Comparison of ENCODE assay signal across 23 mouse cellular contexts in the genomic region with DNA sequence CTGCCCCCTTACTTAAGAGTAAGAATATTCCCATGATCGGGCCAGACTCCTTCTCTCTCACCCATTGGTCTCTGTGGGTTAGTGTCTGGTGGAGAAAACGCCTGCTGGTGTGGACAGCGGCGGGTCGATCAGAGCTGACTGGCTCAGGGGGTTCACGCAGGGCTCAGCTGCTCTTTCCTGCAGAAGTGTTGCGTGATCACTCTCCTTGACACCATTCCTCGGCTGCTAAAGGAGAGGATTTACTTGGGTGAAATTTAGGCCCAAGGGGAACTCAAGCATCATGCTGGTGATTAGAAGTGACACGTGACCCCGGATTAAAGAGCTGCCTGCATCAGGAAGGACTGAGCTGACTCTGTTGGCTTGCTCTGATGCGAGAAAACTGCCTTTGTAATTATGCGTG.
DNase-seq lines count a peak whose midpoint lies in the region; ATAC-seq lines count a peak whose summit lies in the region.
"Had no signal": no experiment of that assay in that cellular context is flagged by ENCODE, and none has a peak within 500 bp of the region (broad histone marks: within the 10 kb centered on the region; RNA-seq: fewer than 3 reads in every experiment).

No protein-coding gene starts in this region.

- no peaks in the 10 kb centered on the region for H3K27me3 ChIP-seq in heart, embryonic 12.5 days (replicated peaks)
- H3K27me3 ChIP-seq in embryonic facial prominence, embryonic 14.5 days (replicated peaks; ENCODE audit: control insufficient read depth, insufficient read depth, low read length), result no peaks in the 10 kb centered on the region
- H3K27me3 ChIP-seq: heart, embryonic 15.5 days; liver, embryonic 13.5 days; megakaryocyte, embryonic 14.5 days; neural tube, embryonic 13.5 days had no signal

- no peaks in the 10 kb centered on the region for H3K4me1 ChIP-seq in heart, embryonic 12.5 days (replicated peaks)
- H3K4me1 ChIP-seq in embryonic facial prominence, embryonic 14.5 days (ENCODE audit: control insufficient read depth, insufficient read depth, low read length), result no peaks in the 10 kb centered on the region
- H3K4me1 ChIP-seq: heart, embryonic 15.5 days; liver, embryonic 13.5 days; megakaryocyte, embryonic 14.5 days; neural tube, embryonic 13.5 days had no signal

- H3K27ac ChIP-seq in heart, embryonic 12.5 days (ENCODE audit: poor library complexity, severe bottlenecking), result no peak overlapping the region
- H3K27ac ChIP-seq in embryonic facial prominence, embryonic 14.5 days (replicated peaks; ENCODE audit: low read depth, low read length), result no peak overlapping the region
- H3K27ac ChIP-seq: heart, embryonic 15.5 days; left cerebral cortex, adult 2 months; liver, embryonic 13.5 days; neural tube, embryonic 13.5 days had no signal

- 24% methylated on average over 12 of the region's 12 CpGs for WGBS in heart, embryonic 12.5 days
- WGBS in embryonic facial prominence, embryonic 14.5 days, result 28% methylated on average over 12 of the region's 12 CpGs

- peaks cover 3% of the 10 kb centered on the region; the same call in 1 of the 2 replicates for H3K9me3 ChIP-seq in heart, embryonic 12.5 days (replicated peaks)
- H3K9me3 ChIP-seq in embryonic facial prominence, embryonic 14.5 days (ENCODE audit: control insufficient read depth, low read length), result no peaks in the 10 kb centered on the region
- H3K9me3 ChIP-seq: heart, embryonic 15.5 days; liver, embryonic 13.5 days; neural tube, embryonic 13.5 days had no signal

- H3K4me2 ChIP-seq in heart, embryonic 12.5 days, result 0 out of 2 replicates have a peak overlapping the region, but pooled peaks have one; percentile 30
- H3K4me2 ChIP-seq in embryonic facial prominence, embryonic 14.5 days (ENCODE audit: low read depth, low read length), result no peak overlapping the region
- H3K4me2 ChIP-seq: heart, embryonic 15.5 days; liver, embryonic 13.5 days; neural tube, embryonic 13.5 days had no signal

- H3K9ac ChIP-seq in heart, embryonic 12.5 days, result no peak overlapping the region
- no peak overlapping the region for H3K9ac ChIP-seq in embryonic facial prominence, embryonic 14.5 days (ENCODE audit: low read depth, low read length)
- H3K9ac ChIP-seq: heart, embryonic 15.5 days; liver, embryonic 13.5 days; neural tube, embryonic 13.5 days had no signal

- H3K36me3 ChIP-seq in heart, embryonic 12.5 days, result no peaks in the 10 kb centered on the region
- H3K36me3 ChIP-seq in embryonic facial prominence, embryonic 14.5 days (ENCODE audit: control insufficient read depth, insufficient read depth, low read length), result no peaks in the 10 kb centered on the region
- H3K36me3 ChIP-seq: heart, embryonic 15.5 days; liver, embryonic 13.5 days; neural tube, embryonic 13.5 days had no signal

- no peak for ATAC-seq in heart, embryonic 12.5 days (ENCODE audit: insufficient number of reproducible peaks, low FRiP score)
- no peak for ATAC-seq in embryonic facial prominence, embryonic 14.5 days (ENCODE audit: low read depth)
- ATAC-seq: forebrain, embryonic 16.5 days had no signal

- no peak overlapping the region for H3K4me3 ChIP-seq in heart, embryonic 12.5 days
- no peak overlapping the region for H3K4me3 ChIP-seq in embryonic facial prominence, embryonic 14.5 days (ENCODE audit: low read depth, low read length)
- H3K4me3 ChIP-seq: heart, embryonic 15.5 days; left cerebral cortex, adult 2 months; liver, embryonic 13.5 days; megakaryocyte, embryonic 14.5 days; myocyte; neural tube, embryonic 13.5 days had no signal

- no peak for DNase-seq in heart, adult 8-10 months (ENCODE audit: low spot score)
- DNase-seq in ZHBTc4 (ENCODE audit: low read depth, low spot score), result peak; percentile 19
- peak; percentile 19 for DNase-seq in embryonic facial prominence, embryonic 14.5 days (ENCODE audit: low spot score)
- peak; percentile 28 for DNase-seq in retina, adult 2 months (ENCODE audit: low read depth, low spot score)
- DNase-seq in urinary bladder, postnatal 4 days (ENCODE audit: low spot score in 2 of 2), result no peak
- DNase-seq in kidney, postnatal 25 days, result no peak
- DNase-seq: adrenal gland, postnatal 36 days; cerebellum, adult 11 months; cerebellum, adult 9-11 months; gastrocnemius, postnatal 10 days; heart, adult 11 months; kidney, adult 11 months; liver, embryonic 13.5 days; lung, adult 2 months; right cerebral cortex, postnatal 14 days; thymus, postnatal 14 days had no signal

Comparison
In these comparisons a context has a peak if more than half of its experiments do, and no peak if none do; other contexts are left out.
1. DNase-seq: peak in ZHBTc4 (single experiment), embryonic facial prominence, embryonic 14.5 days (single experiment) and retina, adult 2 months (single experiment); none in heart, adult 8-10 months (single experiment), urinary bladder, postnatal 4 days (0 of 2) and kidney, postnatal 25 days (0 of 2).